Mouse (Mus musculus) liver, embryonic 16.5 days (tissue): ENCODE data around the gene Slc17a5. TPM values are rescaled to one million over a fixed set of nuclear protein-coding genes. Genes with fewer than 3 reads are reported as not detected.
A peak's percentile ranks its signal among the peaks of the same experiment; 100 is the strongest.

Experiments used
- ATAC-seq: fragments of 200-750 bp; cut with Nextera tagmentation; 2 replicates; pipeline ENCODE4 v1.8.0; 2017; ENCODE audit warnings: low read depth, mild to moderate bottlenecking, moderate number of reproducible peaks, moderate library complexity
- H3K27ac ChIP-seq: fragments of 300-500 bp; sonication (generic); 2 replicates; pipeline ENCODE4 v1.5.1; 2014; ENCODE audit warnings: mild to moderate bottlenecking, low read length
- H3K27me3 ChIP-seq: fragments of 300-500 bp; sonication (generic); 2 replicates; pipeline ENCODE4 v1.6.1; 2014; ENCODE audit warnings: low read depth, low read length, mixed read lengths; ENCODE audit not compliant: control insufficient read depth, insufficient read depth
- H3K36me3 ChIP-seq: fragments of 300-500 bp; sonication (generic); 2 replicates; pipeline ENCODE4 v1.6.1; 2014; ENCODE audit warnings: mild to moderate bottlenecking; ENCODE audit not compliant: control insufficient read depth, insufficient read depth
- H3K4me1 ChIP-seq: fragments of 300-500 bp; sonication (generic); 2 replicates; pipeline ENCODE4 v1.6.1; 2014; ENCODE audit warnings: low read depth, low read length, mixed read lengths; ENCODE audit not compliant: control insufficient read depth
- H3K4me2 ChIP-seq: fragments of 300-500 bp; sonication (generic); 2 replicates; pipeline ENCODE4 v1.6.1; 2014; ENCODE audit warnings: low read depth, low read length, mixed read lengths
- H3K4me3 ChIP-seq: fragments of 300-500 bp; sonication (generic); 2 replicates; pipeline ENCODE4 v1.5.1; 2014; ENCODE audit warnings: low read depth, mild to moderate bottlenecking, low read length
- H3K9ac ChIP-seq: fragments of 300-500 bp; sonication (generic); 2 replicates; pipeline ENCODE4 v1.6.1; 2014; ENCODE audit warnings: low read depth, low read length
- H3K9me3 ChIP-seq: fragments of 300-500 bp; sonication (generic); replicated peaks from 2 replicates; pipeline ENCODE4 v1.6.1; 2016; ENCODE audit warnings: low read length; ENCODE audit not compliant: control insufficient read depth
- WGBS: fragments of 180-500 bp; shearing (Covaris S2); extraction: QIAGEN DNeasy Blood & Tissue Kit; methylation state at CpG from one replicate; pipeline ENCODE4 v1.1.7; 2014; ENCODE audit not compliant: insufficient replicate concordance; 5-methylcytosine and 5-hydroxymethylcytosine counted together
- polyA plus RNA-seq: library from polyadenylated mRNA; unstranded; fragments of >200 nt; fragmentation: Nextera tagmentation; extraction: Ambion mirVana; gene quantifications from 2 replicates; pipeline ENCODE4 v1.2.1, GENCODE M21; 2015

Slc17a5 gene
- polyA plus RNA-seq, 1 experiment from 2014 or later: 5.8 TPM

- Histone ChIP-seq H3K4me1 (no peaks in the 10 kb centered on the region), H3K4me2 (no peak overlapping the region), H3K9ac (no peak overlapping the region), H3K4me3 (no peak overlapping the region), H3K27me3 (no peaks in the 10 kb centered on the region), H3K27ac (no peak overlapping the region), H3K36me3 (no peaks in the 10 kb centered on the region), H3K9me3 (no peaks in the 10 kb centered on the region)
- WGBS: 51% methylated on average over 4 of the region's 4 CpGs
- no peak for ATAC-seq
Measured at GRCm38 (mm10) chr9:78601046-78601730, 13.3 kb upstream of the Slc17a5 start.

GRCm38 (mm10) chr9:78599927-78600326 lies 12.1 kb upstream of the Slc17a5 start:
- Histone ChIP-seq H3K27me3 (no peaks in the 10 kb centered on the region), H3K36me3 (no peaks in the 10 kb centered on the region), H3K4me2 (no peak overlapping the region), H3K27ac (no peak overlapping the region), H3K4me1 (no peaks in the 10 kb centered on the region), H3K4me3 (no peak overlapping the region), H3K9me3 (no peaks in the 10 kb centered on the region), H3K9ac (no peak overlapping the region)
- WGBS: 70% methylated on average over 5 of the region's 5 CpGs
- ATAC-seq: no peak

- 6% methylated on average over 5 of the region's 5 CpGs for WGBS
Measured at GRCm38 (mm10) chr9:78596834-78597233, 9.0 kb upstream of the Slc17a5 start.

GRCm38 (mm10) chr9:78595769-78596555 lies 8.1 kb upstream of the Slc17a5 start:
- Histone ChIP-seq H3K4me3 (no peak overlapping the region), H3K27me3 (no peaks in the 10 kb centered on the region), H3K27ac (no peak overlapping the region), H3K9me3 (no peaks in the 10 kb centered on the region), H3K4me1 (no peaks in the 10 kb centered on the region), H3K36me3 (no peaks in the 10 kb centered on the region), H3K4me2 (no peak overlapping the region), H3K9ac (no peak overlapping the region)
- no peak for ATAC-seq
- WGBS: 71% methylated on average over 18 of the region's 18 CpGs

More at GRCm38 (mm10) chr9:78596834-78597233, 9.0 kb upstream of the Slc17a5 start:
- Histone ChIP-seq H3K27me3 (no peaks in the 10 kb centered on the region), H3K36me3 (no peaks in the 10 kb centered on the region), H3K27ac (no peak overlapping the region), H3K4me3 (no peak overlapping the region), H3K4me1 (no peaks in the 10 kb centered on the region), H3K9me3 (no peaks in the 10 kb centered on the region), H3K4me2 (no peak overlapping the region), H3K9ac (no peak overlapping the region)
- ATAC-seq: no peak

GRCm38 (mm10) chr9:78595257-78595656 lies 7.4 kb upstream of the Slc17a5 start:
- ATAC-seq: no peak
- H3K4me1 ChIP-seq: no peaks in the 10 kb centered on the region

GRCm38 (mm10) chr9:78590471-78590870 lies 2.6 kb upstream of the Slc17a5 start:
- H3K4me2 ChIP-seq: no peak overlapping the region
- no peak overlapping the region for H3K9ac ChIP-seq
- H3K4me3 ChIP-seq: no peak overlapping the region
- H3K36me3 ChIP-seq: no peaks in the 10 kb centered on the region
- 82% methylated on average over 2 of the region's 2 CpGs for WGBS
- H3K9me3 ChIP-seq: no peaks in the 10 kb centered on the region
- no peaks in the 10 kb centered on the region for H3K27me3 ChIP-seq
- H3K4me1 ChIP-seq: peaks cover 10% of the 10 kb centered on the region
- no peak for ATAC-seq
- H3K27ac ChIP-seq: no peak overlapping the region

More at GRCm38 (mm10) chr9:78595257-78595656, 7.4 kb upstream of the Slc17a5 start:
- Histone ChIP-seq H3K4me3 (no peak overlapping the region), H3K4me2 (no peak overlapping the region), H3K27me3 (no peaks in the 10 kb centered on the region), H3K9me3 (no peaks in the 10 kb centered on the region), H3K27ac (no peak overlapping the region), H3K36me3 (no peaks in the 10 kb centered on the region), H3K9ac (no peak overlapping the region)
- 31% methylated on average over 3 of the region's 3 CpGs for WGBS

GRCm38 (mm10) chr9:78588411-78589033 lies 681 bp upstream of the Slc17a5 start:
- Histone ChIP-seq H3K9ac (peak overlapping the region; percentile 46; the same call in 1 of the 2 replicates), H3K9me3 (no peaks in the 10 kb centered on the region), H3K4me3 (peak overlapping the region; percentile 72), H3K36me3 (no peaks in the 10 kb centered on the region), H3K27ac (peak overlapping the region; percentile 60), H3K4me2 (peak overlapping the region; percentile 89), H3K27me3 (no peaks in the 10 kb centered on the region), H3K4me1 (peaks cover 10% of the 10 kb centered on the region)
- WGBS: 19% methylated on average over 10 of the region's 10 CpGs
- peak; percentile 6 for ATAC-seq

- no peaks in the 10 kb centered on the region for H3K36me3 ChIP-seq
- 0 out of 2 replicates have a peak overlapping the region, but pooled peaks have one; percentile 29 for H3K27ac ChIP-seq
- peak; percentile 20 for ATAC-seq
- no peaks in the 10 kb centered on the region for H3K9me3 ChIP-seq
- peaks cover 10% of the 10 kb centered on the region for H3K4me1 ChIP-seq
- peak overlapping the region; percentile 72 for H3K4me3 ChIP-seq
- no peaks in the 10 kb centered on the region for H3K27me3 ChIP-seq
- under 1% methylated on average over 31 of the region's 31 CpGs for WGBS
- peak overlapping the region; percentile 89 for H3K4me2 ChIP-seq
- H3K9ac ChIP-seq: peak overlapping the region; percentile 77
Measured at GRCm38 (mm10) chr9:78587218-78587883, 490 bp downstream of the Slc17a5 start.
